Mouse (Mus musculus): ENCODE data around the gene Agap1. TPM values are rescaled to one million over a fixed set of nuclear protein-coding genes. Genes with fewer than 3 reads are reported as not detected.

The Agap1 gene
- polyA plus RNA-seq, 1 experiment: 43.1 TPM

GRCm38 (mm10) chr1:89595421-89595820 is 140.8 kb downstream of the Agap1 start:
- Histone ChIP-seq H3K27ac (ENCODE audit: insufficient read depth, low read length) (no peak overlapping the region), H3K4me3 (ENCODE audit: insufficient read depth, low read length) (no peak overlapping the region), H3K4me1 (ENCODE audit: control insufficient read depth, insufficient read depth, low read length) (peaks cover 16% of the 10 kb centered on the region)
- no peak for TF ChIP-seq CTCF (IDR thresholded peaks at IDR 0.05; ENCODE audit: extremely low read depth, insufficient read depth, low read length)
- TF ChIP-seq POLR2A (IDR thresholded peaks at IDR 0.05; ENCODE audit: extremely low read depth, insufficient read depth, low read length): no peak

DNA sequence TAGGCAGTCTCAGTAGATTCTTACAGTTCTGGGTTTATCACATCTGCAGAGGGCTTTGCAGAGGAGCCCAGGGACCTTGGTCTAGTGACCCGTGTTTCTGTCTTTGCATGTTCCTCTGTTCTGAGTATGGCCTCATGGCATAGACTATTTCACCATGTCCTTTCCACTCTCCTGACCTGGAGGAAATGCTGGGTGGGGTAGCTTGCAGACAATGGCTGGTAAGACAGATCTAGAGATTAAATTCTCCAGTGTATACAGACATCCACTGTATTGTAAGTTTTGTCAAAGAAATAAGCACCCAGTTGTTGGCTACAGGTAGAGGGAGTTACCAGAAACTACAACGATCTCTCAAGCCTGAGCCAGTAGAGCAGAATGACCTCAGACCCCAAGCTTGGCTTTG is 141.6 kb downstream of the Agap1 start:
- Histone ChIP-seq H3K4me1 (ENCODE audit: control insufficient read depth, insufficient read depth, low read length) (peaks cover 21% of the 10 kb centered on the region), H3K4me3 (ENCODE audit: insufficient read depth, low read length) (no peak overlapping the region), H3K27ac (ENCODE audit: insufficient read depth, low read length) (no peak overlapping the region)
- TF ChIP-seq POLR2A (IDR thresholded peaks at IDR 0.05; ENCODE audit: extremely low read depth, insufficient read depth, low read length): no peak
- TF ChIP-seq CTCF (IDR thresholded peaks at IDR 0.05; ENCODE audit: extremely low read depth, insufficient read depth, low read length): no peak

DNA sequence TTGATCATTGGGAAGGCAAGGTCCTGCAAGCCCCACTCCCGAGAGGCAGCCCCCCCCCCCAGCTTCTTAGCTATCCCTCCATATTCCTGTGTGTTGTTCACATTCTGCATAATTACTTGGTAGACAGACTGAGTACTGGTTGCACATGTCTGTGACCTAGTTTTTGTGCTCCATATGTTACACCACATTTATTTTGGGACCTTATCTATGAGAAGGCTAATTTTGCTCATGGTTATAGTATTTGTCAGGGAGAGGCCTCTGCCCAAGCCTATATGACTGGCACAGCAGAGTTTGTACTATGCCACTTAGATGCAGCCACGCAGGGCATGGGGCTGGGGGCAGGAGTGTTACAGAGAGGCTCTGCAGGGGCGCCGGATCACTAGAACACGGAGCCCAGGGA is 144.3 kb downstream of the Agap1 start:
- H3K4me3 ChIP-seq (ENCODE audit: insufficient read depth, low read length): no peak overlapping the region
- TF ChIP-seq CTCF (IDR thresholded peaks at IDR 0.05; ENCODE audit: extremely low read depth, insufficient read depth, low read length): no peak
- no peak for TF ChIP-seq POLR2A (IDR thresholded peaks at IDR 0.05; ENCODE audit: extremely low read depth, insufficient read depth, low read length)
- no peak overlapping the region for H3K27ac ChIP-seq (ENCODE audit: insufficient read depth, low read length)
- H3K4me1 ChIP-seq (ENCODE audit: control insufficient read depth, insufficient read depth, low read length): peaks cover 37% of the 10 kb centered on the region

- Histone ChIP-seq H3K4me1 (ENCODE audit: control insufficient read depth, insufficient read depth, low read length) (peaks cover 34% of the 10 kb centered on the region), H3K4me3 (ENCODE audit: insufficient read depth, low read length) (no peak overlapping the region), H3K27ac (ENCODE audit: insufficient read depth, low read length) (0 out of 2 replicates have a peak overlapping the region, but pooled peaks have one; percentile 2)
- no peak for TF ChIP-seq CTCF (IDR thresholded peaks at IDR 0.05; ENCODE audit: extremely low read depth, insufficient read depth, low read length)
Measured at GRCm38 (mm10) chr1:89599983-89600741, 145.6 kb downstream of the Agap1 start.

DNA sequence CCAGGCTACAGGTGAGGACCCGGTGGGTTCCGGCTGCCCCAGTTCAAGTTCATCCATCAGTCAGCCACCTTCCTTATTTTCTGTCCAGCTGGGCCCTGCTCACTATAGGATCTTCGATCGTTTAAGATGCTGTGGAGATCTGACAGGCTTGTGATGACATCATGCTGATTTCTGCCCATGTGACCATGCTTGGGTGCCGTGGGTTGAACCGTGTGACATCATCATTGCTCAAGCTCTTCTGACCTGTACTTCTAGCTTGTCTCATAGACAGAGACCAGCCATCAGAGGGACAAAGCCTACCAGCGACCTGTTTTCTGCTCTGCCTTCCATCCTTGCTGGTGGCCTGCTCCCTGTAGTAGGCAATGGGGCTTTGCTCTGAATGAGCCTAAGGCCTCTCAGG is 146.7 kb downstream of the Agap1 start:
- TF ChIP-seq CTCF (IDR thresholded peaks at IDR 0.05; ENCODE audit: extremely low read depth, insufficient read depth, low read length) (no peak), POLR2A (IDR thresholded peaks at IDR 0.05; ENCODE audit: extremely low read depth, insufficient read depth, low read length) (no peak)
- Histone ChIP-seq H3K4me3 (ENCODE audit: insufficient read depth, low read length) (no peak overlapping the region), H3K4me1 (ENCODE audit: control insufficient read depth, insufficient read depth, low read length) (peaks cover 33% of the 10 kb centered on the region), H3K27ac (ENCODE audit: insufficient read depth, low read length) (peak overlapping the region; percentile 41; the same call in 1 of the 2 replicates)

DNA sequence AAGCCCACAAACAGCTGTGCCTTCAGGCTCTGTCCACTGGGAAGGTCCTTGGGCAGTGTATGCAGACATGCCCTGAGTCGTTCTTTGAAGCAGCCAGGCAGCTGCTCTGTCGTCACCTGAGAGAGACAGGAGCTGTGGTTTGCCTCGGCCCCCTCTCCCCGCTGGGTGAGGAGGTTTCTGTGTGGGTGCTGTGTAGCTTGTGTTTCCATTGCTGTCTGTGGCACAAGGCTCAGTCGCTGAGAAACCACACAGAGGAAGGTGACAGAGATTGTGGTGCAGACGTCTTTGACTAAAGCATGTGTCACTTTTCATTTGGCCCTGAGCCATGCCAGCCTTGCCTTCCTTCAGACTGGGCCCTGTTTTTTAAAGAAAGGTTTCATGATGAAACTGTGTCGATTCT is 148.3 kb downstream of the Agap1 start:
- Histone ChIP-seq H3K4me1 (ENCODE audit: control insufficient read depth, insufficient read depth, low read length) (peaks cover 36% of the 10 kb centered on the region), H3K4me3 (ENCODE audit: insufficient read depth, low read length) (no peak overlapping the region), H3K27ac (ENCODE audit: insufficient read depth, low read length) (no peak overlapping the region)
- TF ChIP-seq POLR2A (IDR thresholded peaks at IDR 0.05; ENCODE audit: extremely low read depth, insufficient read depth, low read length): no peak
- no peak for TF ChIP-seq CTCF (IDR thresholded peaks at IDR 0.05; ENCODE audit: extremely low read depth, insufficient read depth, low read length)

DNA sequence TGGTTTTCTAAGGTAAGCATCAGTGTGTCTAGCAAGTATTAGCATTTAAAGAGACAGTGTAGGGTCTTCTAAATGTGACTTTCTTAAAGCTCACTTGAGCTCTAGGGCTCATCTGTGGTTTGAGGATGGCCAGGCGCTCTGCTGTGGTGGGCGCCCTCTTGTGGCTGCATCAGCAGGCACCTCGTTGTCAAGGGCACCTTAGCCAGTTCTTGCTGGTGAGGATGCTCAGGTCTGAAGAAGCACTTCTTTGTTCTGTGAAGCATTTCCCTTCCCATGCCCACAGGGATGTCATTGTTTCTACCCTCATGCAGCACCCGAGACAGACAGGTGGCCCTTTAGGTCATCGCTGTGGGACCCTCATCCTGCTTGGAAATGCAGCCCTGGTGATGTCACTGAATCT is 152.0 kb downstream of the Agap1 start:
- peaks cover 21% of the 10 kb centered on the region for H3K4me1 ChIP-seq (ENCODE audit: control insufficient read depth, insufficient read depth, low read length)
- TF ChIP-seq POLR2A (IDR thresholded peaks at IDR 0.05; ENCODE audit: extremely low read depth, insufficient read depth, low read length) (no peak), CTCF (IDR thresholded peaks at IDR 0.05; ENCODE audit: extremely low read depth, insufficient read depth, low read length) (peak; percentile 76)
- 0 out of 2 replicates have a peak overlapping the region, but pooled peaks have one; percentile 15 for H3K27ac ChIP-seq (ENCODE audit: insufficient read depth, low read length)
- no peak overlapping the region for H3K4me3 ChIP-seq (ENCODE audit: insufficient read depth, low read length)

- Histone ChIP-seq H3K4me1 (ENCODE audit: control insufficient read depth, insufficient read depth, low read length) (peaks cover 13% of the 10 kb centered on the region), H3K4me3 (ENCODE audit: insufficient read depth, low read length) (no peak overlapping the region), H3K27ac (ENCODE audit: insufficient read depth, low read length) (no peak overlapping the region)
- TF ChIP-seq POLR2A (IDR thresholded peaks at IDR 0.05; ENCODE audit: extremely low read depth, insufficient read depth, low read length) (no peak), CTCF (IDR thresholded peaks at IDR 0.05; ENCODE audit: extremely low read depth, insufficient read depth, low read length) (no peak)
Measured at GRCm38 (mm10) chr1:89608766-89609165, 154.2 kb downstream of the Agap1 start.

DNA sequence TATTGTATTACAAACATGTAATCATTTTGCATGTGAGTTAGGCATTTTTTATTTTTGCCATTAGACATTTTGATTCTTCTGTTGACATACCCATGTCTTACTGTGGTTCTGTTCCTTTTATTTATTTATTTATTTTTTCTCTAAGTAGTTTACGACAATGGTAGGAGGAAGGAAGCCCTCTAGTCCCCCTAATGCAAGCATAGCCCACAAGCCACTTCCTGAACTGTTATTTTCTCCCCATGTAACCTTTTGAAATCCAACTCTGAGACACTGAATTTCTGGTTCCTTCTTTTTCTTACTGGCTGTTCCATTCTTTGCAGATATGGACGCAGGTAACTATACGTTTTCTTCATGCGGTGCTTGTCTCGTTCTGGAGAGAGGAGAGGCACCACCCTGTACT is 155.4 kb downstream of the Agap1 start:
- Histone ChIP-seq H3K4me1 (ENCODE audit: control insufficient read depth, insufficient read depth, low read length) (peaks cover 12% of the 10 kb centered on the region), H3K27ac (ENCODE audit: insufficient read depth, low read length) (no peak overlapping the region), H3K4me3 (ENCODE audit: insufficient read depth, low read length) (no peak overlapping the region)
- TF ChIP-seq POLR2A (IDR thresholded peaks at IDR 0.05; ENCODE audit: extremely low read depth, insufficient read depth, low read length) (no peak), CTCF (IDR thresholded peaks at IDR 0.05; ENCODE audit: extremely low read depth, insufficient read depth, low read length) (no peak)

DNA sequence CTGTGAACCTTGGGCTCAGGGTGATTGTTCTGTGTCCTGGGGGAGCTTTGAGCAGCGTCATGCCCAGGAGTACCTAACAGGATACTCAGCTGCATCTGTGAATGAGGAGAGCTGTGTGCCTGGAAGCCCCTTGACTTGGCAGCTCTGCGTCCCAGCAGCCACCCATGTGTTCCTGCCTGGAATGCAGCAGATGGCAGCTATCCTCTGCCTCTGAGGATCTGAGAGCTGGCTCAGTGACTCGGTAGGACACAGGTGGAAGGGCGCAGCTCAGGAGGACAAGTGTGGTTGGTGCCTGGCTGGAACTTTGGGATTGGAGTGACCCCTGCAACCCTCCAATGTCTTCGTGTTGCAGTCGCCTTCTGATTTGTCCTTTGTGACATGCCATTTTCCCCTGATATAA is 156.9 kb downstream of the Agap1 start:
- no peak for TF ChIP-seq CTCF (IDR thresholded peaks at IDR 0.05; ENCODE audit: extremely low read depth, insufficient read depth, low read length)
- TF ChIP-seq POLR2A (IDR thresholded peaks at IDR 0.05; ENCODE audit: extremely low read depth, insufficient read depth, low read length): no peak
- Histone ChIP-seq H3K4me1 (ENCODE audit: control insufficient read depth, insufficient read depth, low read length) (peaks cover 11% of the 10 kb centered on the region), H3K4me3 (ENCODE audit: insufficient read depth, low read length) (no peak overlapping the region), H3K27ac (ENCODE audit: insufficient read depth, low read length) (no peak overlapping the region)

All from cortical plate, adult 2 months (tissue).